Mouse (Mus musculus) ES-E14 (cell line): ENCODE measurements around the gene Cyp4x1.

ENCODE experiments used
- CHD2 ChIP-seq: IDR thresholded peaks from 2 replicates; pipeline ENCODE4 v1.6.1; 2014; ENCODE audit warnings: mild to moderate bottlenecking, low read depth, low read length, inconsistent platforms
- HCFC1 ChIP-seq: IDR thresholded peaks from 2 replicates; pipeline ENCODE4 v1.6.1; 2012; ENCODE audit warnings: low read length, inconsistent platforms, borderline replicate concordance; ENCODE audit not compliant: insufficient read depth
- MAFK ChIP-seq: IDR thresholded peaks from 2 replicates; pipeline ENCODE4 v1.6.1; 2014; ENCODE audit warnings: mild to moderate bottlenecking, low read depth, low read length, inconsistent platforms; ENCODE audit not compliant: insufficient read depth
- ZC3H11A ChIP-seq: IDR thresholded peaks from 2 replicates; pipeline ENCODE4 v1.6.1; 2012; ENCODE audit warnings: low read depth, mild to moderate bottlenecking, inconsistent platforms, low read length, borderline replicate concordance

- TF ChIP-seq MAFK (no peak), ZC3H11A (no peak), HCFC1 (no peak), CHD2 (no peak)
These were observed 12.5 kb downstream of the Cyp4x1 start for GRCm38 (mm10) chr4:115121608-115122007.
